Mouse (Mus musculus) heart, adult 2 months (tissue): ENCODE results near the gene Lyrm9.

Experiments
- CTCF ChIP-seq: fragments of 200-600 bp; IDR thresholded peaks from 2 replicates; pipeline ENCODE4 v1.8.1; 2022; ENCODE audit warnings: antibody characterized with exemption, mild to moderate bottlenecking, moderate library complexity
- POLR2A ChIP-seq: fragments of 200-500 bp; IDR thresholded peaks from 2 replicates; pipeline ENCODE4 v1.6.1; 2011; ENCODE audit warnings: mild to moderate bottlenecking, low read depth, low read length, control low read depth; ENCODE audit not compliant: insufficient read depth

- TF ChIP-seq CTCF, result no peak
- no peak for TF ChIP-seq POLR2A
Observed at GRCm38 (mm10) chr11:78836486-78836885, 10.1 kb downstream of the Lyrm9 start.
